Mouse (Mus musculus): ENCODE measurements around the gene Spata2l. TPM values are rescaled to one million over a fixed set of nuclear protein-coding genes. Genes with fewer than 3 reads are reported as not detected.

The Spata2l gene
- polyA plus RNA-seq, 1 experiment from 2014 or later = 7.0 TPM

GRCm38 (mm10) chr8:123191908-123192307 is 44.1 kb downstream of the Spata2l start:
- Histone ChIP-seq H3K27ac (ENCODE audit: low read depth, low read length) (no peak overlapping the region), H3K36me3 (ENCODE audit: control insufficient read depth, insufficient read depth, low read length) (no peaks in the 10 kb centered on the region), H3K9ac (replicated peaks; ENCODE audit: low read depth, low read length) (no peak overlapping the region), H3K4me3 (ENCODE audit: low read depth, low read length) (no peak overlapping the region), H3K4me2 (ENCODE audit: low read depth, low read length) (no peak overlapping the region), H3K4me1 (ENCODE audit: control insufficient read depth, insufficient read depth, low read length) (no peaks in the 10 kb centered on the region; the same call in 1 of the 2 replicates), H3K27me3 (ENCODE audit: control insufficient read depth, insufficient read depth, low read length) (no peaks in the 10 kb centered on the region), H3K9me3 (ENCODE audit: control insufficient read depth, low read length) (no peaks in the 10 kb centered on the region)
- WGBS = 57% methylated on average over 8 of the region's 8 CpGs
- no peak for ATAC-seq (ENCODE audit: low read depth)

- 4% methylated on average over 9 of the region's 9 CpGs for WGBS
- H3K9me3 ChIP-seq (ENCODE audit: control insufficient read depth, low read length) = no peaks in the 10 kb centered on the region
- no peaks in the 10 kb centered on the region for H3K27me3 ChIP-seq (ENCODE audit: control insufficient read depth, insufficient read depth, low read length)
Measured at GRCm38 (mm10) chr8:123190678-123191077, 45.4 kb downstream of the Spata2l start.

GRCm38 (mm10) chr8:123188841-123189240 is 47.2 kb downstream of the Spata2l start:
- WGBS = 83% methylated on average over 7 of the region's 7 CpGs
- ATAC-seq (ENCODE audit: low read depth) = no peak
- H3K27me3 ChIP-seq (ENCODE audit: control insufficient read depth, insufficient read depth, low read length) = no peaks in the 10 kb centered on the region

More at GRCm38 (mm10) chr8:123190678-123191077, 45.4 kb downstream of the Spata2l start:
- ATAC-seq (ENCODE audit: low read depth) = no peak
- no peak overlapping the region for H3K4me3 ChIP-seq (ENCODE audit: low read depth, low read length)
- no peaks in the 10 kb centered on the region for H3K36me3 ChIP-seq (ENCODE audit: control insufficient read depth, insufficient read depth, low read length)
- H3K27ac ChIP-seq (ENCODE audit: low read depth, low read length) = no peak overlapping the region
- H3K9ac ChIP-seq (replicated peaks; ENCODE audit: low read depth, low read length) = no peak overlapping the region
- H3K4me2 ChIP-seq (ENCODE audit: low read depth, low read length) = no peak overlapping the region
- no peaks in the 10 kb centered on the region; the same call in 1 of the 2 replicates for H3K4me1 ChIP-seq (ENCODE audit: control insufficient read depth, insufficient read depth, low read length)

DNA sequence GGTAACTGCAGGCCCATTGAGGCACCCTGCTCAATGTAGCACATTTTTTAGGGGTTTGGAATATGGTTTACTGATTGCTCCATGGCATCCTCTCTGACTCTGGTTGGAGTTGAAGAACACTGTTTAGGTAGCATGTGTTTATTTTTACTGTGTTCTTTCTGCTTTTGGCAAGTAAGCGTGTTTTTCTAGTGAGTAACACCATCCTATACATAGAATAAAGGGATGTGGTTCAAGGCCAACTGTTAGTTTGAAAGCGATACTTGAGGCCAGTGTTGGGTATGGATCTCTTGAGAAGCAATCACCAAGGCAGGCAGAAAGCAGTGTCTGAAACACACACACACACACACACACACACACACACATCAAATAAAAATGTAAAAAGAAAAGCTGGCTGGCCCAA is 48.0 kb downstream of the Spata2l start:
- WGBS = 93% methylated on average over 2 of the region's 2 CpGs
- no peak overlapping the region for H3K9ac ChIP-seq (replicated peaks; ENCODE audit: low read depth, low read length)

More at GRCm38 (mm10) chr8:123188841-123189240, 47.2 kb downstream of the Spata2l start:
- Histone ChIP-seq H3K4me1 (ENCODE audit: control insufficient read depth, insufficient read depth, low read length) (no peaks in the 10 kb centered on the region; the same call in 1 of the 2 replicates), H3K9ac (replicated peaks; ENCODE audit: low read depth, low read length) (no peak overlapping the region), H3K27ac (ENCODE audit: low read depth, low read length) (no peak overlapping the region), H3K36me3 (ENCODE audit: control insufficient read depth, insufficient read depth, low read length) (no peaks in the 10 kb centered on the region), H3K4me2 (ENCODE audit: low read depth, low read length) (no peak overlapping the region), H3K4me3 (ENCODE audit: low read depth, low read length) (no peak overlapping the region), H3K9me3 (ENCODE audit: control insufficient read depth, low read length) (no peaks in the 10 kb centered on the region)

GRCm38 (mm10) chr8:123185566-123186409 is 50.2 kb downstream of the Spata2l start, which contains the start of gene Dpep1:
Gene Dpep1, plus strand, starts transcription at chr8:123186242.
- ATAC-seq (ENCODE audit: low read depth) = no peak
- H3K4me2 ChIP-seq (ENCODE audit: low read depth, low read length) = no peak within 1 kb of the TSS
- no peaks in the 10 kb centered on the region for H3K27me3 ChIP-seq (ENCODE audit: control insufficient read depth, insufficient read depth, low read length)
- no peak within 1 kb of the TSS for H3K4me3 ChIP-seq (ENCODE audit: low read depth, low read length)
- H3K9ac ChIP-seq (replicated peaks; ENCODE audit: low read depth, low read length) = no peak within 1 kb of the TSS
- H3K9me3 ChIP-seq (ENCODE audit: control insufficient read depth, low read length) = no peaks in the 10 kb centered on the region
- WGBS = 53% methylated on average over 19 of the region's 19 CpGs
- H3K27ac ChIP-seq (ENCODE audit: low read depth, low read length) = no peak within 1 kb of the TSS
- H3K4me1 ChIP-seq (ENCODE audit: control insufficient read depth, insufficient read depth, low read length) = no peaks in the 10 kb centered on the region; the same call in 1 of the 2 replicates
- H3K36me3 ChIP-seq (ENCODE audit: control insufficient read depth, insufficient read depth, low read length) = no peaks in the 10 kb centered on the region

More for the DNA sequence above, 48.0 kb downstream of the Spata2l start:
- Histone ChIP-seq H3K4me3 (ENCODE audit: low read depth, low read length) (no peak overlapping the region), H3K9me3 (ENCODE audit: control insufficient read depth, low read length) (no peaks in the 10 kb centered on the region), H3K4me2 (ENCODE audit: low read depth, low read length) (no peak overlapping the region), H3K27ac (ENCODE audit: low read depth, low read length) (no peak overlapping the region), H3K27me3 (ENCODE audit: control insufficient read depth, insufficient read depth, low read length) (no peaks in the 10 kb centered on the region), H3K36me3 (ENCODE audit: control insufficient read depth, insufficient read depth, low read length) (no peaks in the 10 kb centered on the region), H3K4me1 (ENCODE audit: control insufficient read depth, insufficient read depth, low read length) (no peaks in the 10 kb centered on the region; the same call in 1 of the 2 replicates)
- no peak for ATAC-seq (ENCODE audit: low read depth)

GRCm38 (mm10) chr8:123181391-123181790 is 54.6 kb downstream of the Spata2l start:
- H3K4me3 ChIP-seq (ENCODE audit: low read depth, low read length) = no peak overlapping the region
- H3K36me3 ChIP-seq (ENCODE audit: control insufficient read depth, insufficient read depth, low read length) = no peaks in the 10 kb centered on the region
- 83% methylated on average over 3 of the region's 3 CpGs for whole genome bisulfite sequencing
- no peaks in the 10 kb centered on the region for H3K9me3 ChIP-seq (ENCODE audit: control insufficient read depth, low read length)
- ATAC-seq (ENCODE audit: low read depth) = no peak
- no peak overlapping the region for H3K9ac ChIP-seq (replicated peaks; ENCODE audit: low read depth, low read length)
- H3K27me3 ChIP-seq (ENCODE audit: control insufficient read depth, insufficient read depth, low read length) = no peaks in the 10 kb centered on the region
- no peak overlapping the region for H3K4me2 ChIP-seq (ENCODE audit: low read depth, low read length)
- no peak overlapping the region for H3K27ac ChIP-seq (ENCODE audit: low read depth, low read length)
- no peaks in the 10 kb centered on the region for H3K4me1 ChIP-seq (ENCODE audit: control insufficient read depth, insufficient read depth, low read length)

Other genes with a start within 250 kb of the Spata2l start
- gene Ankrd11, start 194.0 kb downstream of the Spata2l start, polyA plus RNA-seq (2014; fragmentation: Nextera tagmentation; extraction: Ambion mirVana) = 43.8 and 46.5 TPM in 2 replicates
- gene Spg7, start 173.3 kb downstream of the Spata2l start, polyA plus RNA-seq (2014; fragmentation: Nextera tagmentation; extraction: Ambion mirVana) = 43.4 and 49.1 TPM in 2 replicates
- 775 and 913 TPM in 2 replicates for gene Rpl13, start 133.9 kb downstream of the Spata2l start, polyA plus RNA-seq (2014; fragmentation: Nextera tagmentation; extraction: Ambion mirVana)
- 1.5 and 1.8 TPM in 2 replicates for gene Cpne7, start 118.9 kb downstream of the Spata2l start, polyA plus RNA-seq (2014; fragmentation: Nextera tagmentation; extraction: Ambion mirVana)
- gene Sult5a1, start 77.9 kb downstream of the Spata2l start, polyA plus RNA-seq (2014; fragmentation: Nextera tagmentation; extraction: Ambion mirVana) = 0.80 and 1.9 TPM in 2 replicates
- gene Dpep1, start 50.0 kb downstream of the Spata2l start, polyA plus RNA-seq (2014; fragmentation: Nextera tagmentation; extraction: Ambion mirVana) = not detected in 2 replicates
- 123 and 147 TPM in 2 replicates for gene Chmp1a, start 23.5 kb downstream of the Spata2l start, polyA plus RNA-seq (2014; fragmentation: Nextera tagmentation; extraction: Ambion mirVana)
- 6.0 and 6.5 TPM in 2 replicates for gene Spata33, start 23.4 kb downstream of the Spata2l start, polyA plus RNA-seq (2014; fragmentation: Nextera tagmentation; extraction: Ambion mirVana)
- gene Cdk10, start 11.4 kb downstream of the Spata2l start, polyA plus RNA-seq (2014; fragmentation: Nextera tagmentation; extraction: Ambion mirVana) = 43.6 and 45.2 TPM in 2 replicates
- 17.1 and 18.6 TPM in 2 replicates for gene Zfp276, start 18.0 kb upstream of the Spata2l start, polyA plus RNA-seq (2014; fragmentation: Nextera tagmentation; extraction: Ambion mirVana)
- 63.7 and 65.8 TPM in 2 replicates for gene Vps9d1, start 18.1 kb upstream of the Spata2l start, polyA plus RNA-seq (2014; fragmentation: Nextera tagmentation; extraction: Ambion mirVana)
- 6.6 and 8.1 TPM in 2 replicates for gene Fanca, start 82.3 kb upstream of the Spata2l start, polyA plus RNA-seq (2014; fragmentation: Nextera tagmentation; extraction: Ambion mirVana)
- gene Spire2, start 96.5 kb upstream of the Spata2l start, polyA plus RNA-seq (2014; fragmentation: Nextera tagmentation; extraction: Ambion mirVana) = 34.9 and 36.9 TPM in 2 replicates
- 379 and 405 TPM in 2 replicates for gene Tcf25, start 137.5 kb upstream of the Spata2l start, polyA plus RNA-seq (2014; fragmentation: Nextera tagmentation; extraction: Ambion mirVana)
- 0.22 and 0.33 TPM in 2 replicates for gene Mc1r, start 170.9 kb upstream of the Spata2l start, polyA plus RNA-seq (2014; fragmentation: Nextera tagmentation; extraction: Ambion mirVana)
- 1,600 and 1,632 TPM in 2 replicates for gene Tubb3, start 175.2 kb upstream of the Spata2l start, polyA plus RNA-seq (2014; fragmentation: Nextera tagmentation; extraction: Ambion mirVana)
- 47.4 and 52.8 TPM in 2 replicates for gene Def8, start 187.3 kb upstream of the Spata2l start, polyA plus RNA-seq (2014; fragmentation: Nextera tagmentation; extraction: Ambion mirVana)
- gene Afg3l1, start 241.7 kb upstream of the Spata2l start, polyA plus RNA-seq (2014; fragmentation: Nextera tagmentation; extraction: Ambion mirVana) = 35.2 and 40.6 TPM in 2 replicates